ENCODE assay signal across 8 mouse cellular contexts in the genomic region with DNA sequence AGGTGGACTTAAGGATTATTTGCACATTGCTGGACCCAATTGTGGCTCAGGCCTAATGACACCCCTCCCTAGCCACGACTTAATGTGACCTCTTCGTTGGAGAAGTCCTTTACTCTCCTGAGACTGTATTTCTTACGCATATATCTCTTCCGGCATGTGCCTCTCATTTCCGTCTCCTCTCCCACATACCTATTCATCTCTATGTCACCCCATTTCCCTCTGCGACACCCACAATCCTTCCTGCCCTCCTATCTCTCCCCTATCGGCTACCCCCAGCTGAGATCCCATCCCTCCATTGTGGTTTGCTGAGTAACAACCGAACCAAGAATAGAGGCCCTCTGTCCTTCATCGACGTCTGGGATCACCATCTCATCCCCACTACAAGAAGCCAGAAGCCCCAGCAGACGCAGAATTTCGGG. TPM values are rescaled to one million over a fixed set of nuclear protein-coding genes. Genes with fewer than 3 reads are reported as not detected.
DNase-seq lines count a peak whose midpoint lies in the region; ATAC-seq and TF ChIP-seq lines count a peak whose summit lies in the region.

No protein-coding gene starts in this region.

- peak overlapping the region; percentile 77 for H3K4me3 ChIP-seq in kidney, postnatal 0 days (replicated peaks; ENCODE audit: low read depth, low read length)
- peak overlapping the region; percentile 55 for H3K4me3 ChIP-seq in embryonic facial prominence, embryonic 11.5 days (ENCODE audit: low read depth, low read length)
- H3K4me3 ChIP-seq in intestine, postnatal 0 days (ENCODE audit: low read depth, low read length) = peak overlapping the region; percentile 63
- peak overlapping the region; percentile 37 for H3K4me3 ChIP-seq in neural tube, embryonic 11.5 days (ENCODE audit: low read depth, low read length)

- peaks cover 28% of the 10 kb centered on the region; the same call in 1 of the 2 replicates for H3K4me1 ChIP-seq in kidney, postnatal 0 days (replicated peaks; ENCODE audit: insufficient read depth, low read length)
- H3K4me1 ChIP-seq in embryonic facial prominence, embryonic 11.5 days (ENCODE audit: control insufficient read depth, insufficient read depth, low read length) = peaks cover 10% of the 10 kb centered on the region
- no peaks in the 10 kb centered on the region; the same call in 1 of the 2 replicates for H3K4me1 ChIP-seq in intestine, postnatal 0 days (replicated peaks; ENCODE audit: control insufficient read depth, insufficient read depth, low read length)
- peaks cover 9% of the 10 kb centered on the region for H3K4me1 ChIP-seq in neural tube, embryonic 11.5 days (ENCODE audit: control insufficient read depth, insufficient read depth, low read length)

- H3K27ac ChIP-seq in kidney, postnatal 0 days = 0 out of 2 replicates have a peak overlapping the region, but pooled peaks have one; percentile 13
- no peak overlapping the region for H3K27ac ChIP-seq in embryonic facial prominence, embryonic 11.5 days (replicated peaks; ENCODE audit: low read depth, low read length)
- no peak overlapping the region for H3K27ac ChIP-seq in intestine, postnatal 0 days (ENCODE audit: low read depth, low read length)
- H3K27ac ChIP-seq in neural tube, embryonic 11.5 days (ENCODE audit: low read depth, low read length) = no peak overlapping the region

- no peaks in the 10 kb centered on the region for H3K36me3 ChIP-seq in kidney, postnatal 0 days (ENCODE audit: insufficient read depth, low read length)
- H3K36me3 ChIP-seq in embryonic facial prominence, embryonic 11.5 days (replicated peaks; ENCODE audit: control insufficient read depth, insufficient read depth, low read depth, low read length) = no peaks in the 10 kb centered on the region
- H3K36me3 ChIP-seq in intestine, postnatal 0 days (ENCODE audit: control insufficient read depth, insufficient read depth) = peaks cover 13% of the 10 kb centered on the region; the same call in 1 of the 2 replicates
- H3K36me3 ChIP-seq in neural tube, embryonic 11.5 days (ENCODE audit: control insufficient read depth, insufficient read depth, low read length) = no peaks in the 10 kb centered on the region

- DNase-seq in kidney, postnatal 0 days (ENCODE audit: low spot score) = peak; percentile 46
- no peak for DNase-seq in kidney, postnatal 14 days
- no peak for DNase-seq in embryonic facial prominence, embryonic 11.5 days (ENCODE audit: low spot score)
- DNase-seq in neural tube, embryonic 11.5 days (ENCODE audit: low spot score) = no peak
- DNase-seq in frontal cortex, postnatal 36 days (ENCODE audit: low spot score in 2 of 2) = no peak
- DNase-seq in cerebellum, postnatal 4 days (ENCODE audit: low spot score in 2 of 2) = no peak
- no peak for DNase-seq in gastrocnemius, postnatal 14 days

- no peaks in the 10 kb centered on the region for H3K9me3 ChIP-seq in kidney, postnatal 0 days (replicated peaks; ENCODE audit: low read length)
- H3K9me3 ChIP-seq in embryonic facial prominence, embryonic 11.5 days (replicated peaks; ENCODE audit: control insufficient read depth, low read length) = no peaks in the 10 kb centered on the region
- no peaks in the 10 kb centered on the region for H3K9me3 ChIP-seq in intestine, postnatal 0 days (ENCODE audit: control insufficient read depth)
- H3K9me3 ChIP-seq in neural tube, embryonic 11.5 days (ENCODE audit: control insufficient read depth, low read length) = no peaks in the 10 kb centered on the region

- 0 out of 2 replicates have a peak overlapping the region, but pooled peaks have one; percentile 79 for H3K9ac ChIP-seq in kidney, postnatal 0 days (ENCODE audit: low read depth, low read length)
- H3K9ac ChIP-seq in embryonic facial prominence, embryonic 11.5 days (replicated peaks; ENCODE audit: low read length) = no peak overlapping the region
- no peak overlapping the region for H3K9ac ChIP-seq in intestine, postnatal 0 days (ENCODE audit: low read depth, low read length)
- H3K9ac ChIP-seq in neural tube, embryonic 11.5 days (ENCODE audit: low read length) = no peak overlapping the region

- ATAC-seq in kidney, postnatal 0 days (replicated peaks; ENCODE audit: low FRiP score, low read depth) = no peak
- no peak for ATAC-seq in embryonic facial prominence, embryonic 11.5 days (replicated peaks; ENCODE audit: insufficient number of reproducible peaks, low FRiP score, low TSS enrichment, low read depth)
- 0 out of 2 replicates have a peak, but pooled peaks have one; percentile 1 for ATAC-seq in intestine, postnatal 0 days
- ATAC-seq in neural tube, embryonic 11.5 days (ENCODE audit: insufficient read depth, low FRiP score, low TSS enrichment) = no peak; the same call in 1 of the 2 replicates

- intact Hi-C loops in gastrocnemius, postnatal 14 days (cut with DNase I; ENCODE audit: low total_unique reads) = no loop called here

- no peaks in the 10 kb centered on the region for H3K27me3 ChIP-seq in kidney, postnatal 0 days (ENCODE audit: insufficient read depth, low read length)
- peaks cover 33% of the 10 kb centered on the region for H3K27me3 ChIP-seq in embryonic facial prominence, embryonic 11.5 days (ENCODE audit: control insufficient read depth, insufficient read depth, low read length)
- no peaks in the 10 kb centered on the region for H3K27me3 ChIP-seq in intestine, postnatal 0 days (replicated peaks; ENCODE audit: control insufficient read depth, insufficient read depth, low read length)
- H3K27me3 ChIP-seq in neural tube, embryonic 11.5 days (ENCODE audit: control insufficient read depth, insufficient read depth, low read length) = peaks cover 56% of the 10 kb centered on the region

- no peak for TF ChIP-seq CTCF in kidney, postnatal 0 days (IDR thresholded peaks at IDR 0.05; ENCODE audit: low read depth)
- no peak for TF ChIP-seq CTCF in intestine, postnatal 0 days (IDR thresholded peaks at IDR 0.05; ENCODE audit: low read depth)

- H3K4me2 ChIP-seq in kidney, postnatal 0 days (ENCODE audit: low read length) = peak overlapping the region; percentile 92
- H3K4me2 ChIP-seq in embryonic facial prominence, embryonic 11.5 days (ENCODE audit: low read depth, low read length) = peak overlapping the region; percentile 90
- peak overlapping the region; percentile 94 for H3K4me2 ChIP-seq in intestine, postnatal 0 days (replicated peaks; ENCODE audit: low read depth)
- H3K4me2 ChIP-seq in neural tube, embryonic 11.5 days (ENCODE audit: low read depth) = peak overlapping the region; percentile 57; the same call in 1 of the 2 replicates

- 8% methylated on average over 12 of the region's 12 CpGs for WGBS in kidney, postnatal 0 days
- WGBS in embryonic facial prominence, embryonic 11.5 days = 9% methylated on average over 12 of the region's 12 CpGs
- WGBS in intestine, postnatal 0 days = 13% methylated on average over 12 of the region's 12 CpGs
- 10% methylated on average over 12 of the region's 12 CpGs for WGBS in neural tube, embryonic 11.5 days

RNA-seq across cellular contexts. Expression of a gene that starts 2.8 kb away (rescaled TPM):
- polyA plus RNA-seq in kidney, postnatal 0 days (2015; fragmentation: Nextera tagmentation; extraction: Ambion mirVana) = 3.2 and 3.6 TPM in 2 replicates
- 1.1 and 1.5 TPM in 2 replicates for polyA plus RNA-seq in embryonic facial prominence, embryonic 11.5 days (2014; fragmentation: Nextera tagmentation; extraction: Ambion mirVana)
- polyA plus RNA-seq in intestine, postnatal 0 days (2015; fragmentation: Nextera tagmentation; extraction: Ambion mirVana) = 1.7 and 2.2 TPM in 2 replicates
- polyA plus RNA-seq in neural tube, embryonic 11.5 days (2014; fragmentation: Nextera tagmentation; extraction: Ambion mirVana) = 1.2 and 1.6 TPM in 2 replicates
- total RNA-seq in gastrocnemius, postnatal 14 days (2021) = 10 to 100 TPM; 13.8 to 14.4 TPM

RNA-seq across cellular contexts. Expression of a gene that starts 9.0 kb away (rescaled TPM):
- 31.4 and 32.3 TPM in 2 replicates for polyA plus RNA-seq in kidney, postnatal 0 days (2015; fragmentation: Nextera tagmentation; extraction: Ambion mirVana)
- polyA plus RNA-seq in embryonic facial prominence, embryonic 11.5 days (2014; fragmentation: Nextera tagmentation; extraction: Ambion mirVana) = 29.4 and 29.7 TPM in 2 replicates
- 12.4 and 12.6 TPM in 2 replicates for polyA plus RNA-seq in intestine, postnatal 0 days (2015; fragmentation: Nextera tagmentation; extraction: Ambion mirVana)
- 33.4 and 37.2 TPM in 2 replicates for polyA plus RNA-seq in neural tube, embryonic 11.5 days (2014; fragmentation: Nextera tagmentation; extraction: Ambion mirVana)
- 10 to 100 TPM in 1 of 2 experiments, 1 to 10 TPM in 1; 9.7 to 11.3 TPM for total RNA-seq in gastrocnemius, postnatal 14 days (2021)

RNA-seq across cellular contexts. Expression of a gene that starts 14.6 kb away (rescaled TPM):
- 1.0 and 1.1 TPM in 2 replicates for polyA plus RNA-seq in kidney, postnatal 0 days (2015; fragmentation: Nextera tagmentation; extraction: Ambion mirVana)
- 0.70 and 1.0 TPM in 2 replicates for polyA plus RNA-seq in embryonic facial prominence, embryonic 11.5 days (2014; fragmentation: Nextera tagmentation; extraction: Ambion mirVana)
- polyA plus RNA-seq in intestine, postnatal 0 days (2015; fragmentation: Nextera tagmentation; extraction: Ambion mirVana) = 0.61 and 1.3 TPM in 2 replicates
- 1.6 and 1.7 TPM in 2 replicates for polyA plus RNA-seq in neural tube, embryonic 11.5 days (2014; fragmentation: Nextera tagmentation; extraction: Ambion mirVana)
- under 1 TPM in 1 of 2 experiments, not detected in 1; 0.35 TPM for total RNA-seq in gastrocnemius, postnatal 14 days (2021)

RNA-seq across cellular contexts. Expression of a gene that starts 29.3 kb away (rescaled TPM):
- 18.8 and 19.4 TPM in 2 replicates for polyA plus RNA-seq in kidney, postnatal 0 days (2015; fragmentation: Nextera tagmentation; extraction: Ambion mirVana)
- 23.2 and 24.8 TPM in 2 replicates for polyA plus RNA-seq in embryonic facial prominence, embryonic 11.5 days (2014; fragmentation: Nextera tagmentation; extraction: Ambion mirVana)
- 15.9 and 16.5 TPM in 2 replicates for polyA plus RNA-seq in intestine, postnatal 0 days (2015; fragmentation: Nextera tagmentation; extraction: Ambion mirVana)
- polyA plus RNA-seq in neural tube, embryonic 11.5 days (2014; fragmentation: Nextera tagmentation; extraction: Ambion mirVana) = 35.7 and 39.5 TPM in 2 replicates
- 10 to 100 TPM; 31.4 to 31.8 TPM for total RNA-seq in gastrocnemius, postnatal 14 days (2021)

RNA-seq across cellular contexts. Expression of a gene that starts 30.6 kb away (rescaled TPM):
- polyA plus RNA-seq in kidney, postnatal 0 days (2015; fragmentation: Nextera tagmentation; extraction: Ambion mirVana) = 76.8 and 78.6 TPM in 2 replicates
- 63.1 and 69.5 TPM in 2 replicates for polyA plus RNA-seq in embryonic facial prominence, embryonic 11.5 days (2014; fragmentation: Nextera tagmentation; extraction: Ambion mirVana)
- polyA plus RNA-seq in intestine, postnatal 0 days (2015; fragmentation: Nextera tagmentation; extraction: Ambion mirVana) = 50.4 and 52.7 TPM in 2 replicates
- 49.8 and 54.4 TPM in 2 replicates for polyA plus RNA-seq in neural tube, embryonic 11.5 days (2014; fragmentation: Nextera tagmentation; extraction: Ambion mirVana)
- 10 to 100 TPM; 21.3 to 21.6 TPM for total RNA-seq in gastrocnemius, postnatal 14 days (2021)
